Mouse (Mus musculus) layer of hippocampus, postnatal 14 days (tissue): ENCODE results near the gene Myh6. TPM values are rescaled to one million over a fixed set of nuclear protein-coding genes. Genes with fewer than 3 reads are reported as not detected.

Source experiments
- DNase-seq, 2 experiments: peaks; one replicate each; pipeline ENCODE4 v3.0.0; 2021 to 2022; ENCODE audit warnings: low spot score in 2 of 2, mixed read lengths in 1 of 2
- microRNA-seq, 2 experiments: library from miRNA; unstranded; fragments of <30 nt; microRNA quantifications; one replicate each; pipeline ENCODE4 v1.2.0; 2021
- total RNA-seq, 2 experiments: library from RNA; stranded (reverse); gene quantifications; 2 replicates each; pipeline ENCODE4 v1.2.3; 2021

Myh6 gene
- total RNA-seq, 2 experiments from 2014 or later = 2.0 to 2.8 TPM

DNA sequence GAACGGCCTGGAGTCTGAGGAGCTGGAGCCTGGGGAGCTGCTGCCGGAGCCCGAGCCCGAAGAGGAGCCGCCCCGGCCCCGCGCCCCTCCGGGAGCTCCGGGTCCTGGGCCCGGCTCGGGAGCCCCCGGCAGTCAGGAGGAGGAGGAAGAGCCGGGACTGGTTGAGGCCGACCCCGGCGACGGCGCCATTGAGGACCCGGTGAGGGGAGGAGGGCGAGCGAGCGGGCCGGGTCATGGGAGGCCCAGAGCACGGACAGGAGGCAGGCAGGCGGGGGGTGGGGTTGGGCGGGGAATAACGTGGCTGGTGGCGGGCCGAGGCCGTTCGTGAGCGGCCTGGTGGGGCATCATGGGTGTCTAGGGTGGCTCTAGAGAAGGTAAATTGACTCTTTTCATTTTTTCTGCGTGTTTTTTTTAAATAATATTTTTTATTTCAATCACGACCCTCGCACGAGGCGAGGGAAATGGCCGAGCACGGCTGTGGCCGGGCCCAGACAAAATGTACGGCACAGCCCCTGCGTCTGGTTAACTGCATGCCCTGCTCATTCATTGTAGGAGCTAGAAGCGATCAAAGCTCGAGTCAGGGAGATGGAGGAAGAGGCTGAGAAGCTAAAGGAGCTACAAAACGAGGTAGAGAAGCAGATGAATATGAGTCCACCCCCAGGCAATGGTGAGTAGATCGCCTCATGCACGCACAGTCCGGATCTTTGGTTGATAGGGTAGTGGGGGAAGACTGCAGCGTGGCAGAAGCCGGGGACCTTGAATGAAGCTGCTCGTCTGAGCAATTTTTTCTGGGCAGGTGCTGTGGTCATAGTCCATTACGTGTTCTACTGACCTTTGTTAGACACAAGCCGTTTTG is 72.2 kb downstream of the Myh6 start:
- DNase-seq = peak; percentile 41 to 63

DNA sequence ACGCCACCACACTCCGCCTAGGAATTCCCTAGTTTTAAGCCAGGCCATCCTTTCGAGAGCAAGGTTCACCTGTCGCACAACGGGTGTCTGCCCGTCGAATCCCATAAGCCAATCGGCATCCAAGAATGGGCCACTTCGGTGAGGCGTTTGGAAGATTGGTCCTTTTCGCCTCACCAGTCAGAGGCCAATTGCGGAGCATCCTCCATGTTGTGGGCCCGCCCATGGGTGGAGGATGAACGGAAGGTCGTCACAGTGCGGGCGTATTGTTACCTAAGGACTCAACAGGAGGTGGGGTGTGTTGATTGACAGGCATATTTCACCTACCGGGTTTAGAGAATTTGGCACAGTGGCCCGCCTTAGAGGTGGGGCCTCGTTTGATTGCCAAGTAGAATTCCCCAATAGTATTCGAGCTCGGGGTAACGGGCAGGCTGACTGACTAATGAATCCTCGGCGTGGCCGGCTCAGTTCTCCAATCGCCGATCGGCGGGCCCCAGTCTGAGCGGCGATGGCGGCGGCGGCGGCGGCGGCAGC is 73.0 kb downstream of the Myh6 start:
- peak; percentile 98 to 100 for DNase-seq

DNA sequence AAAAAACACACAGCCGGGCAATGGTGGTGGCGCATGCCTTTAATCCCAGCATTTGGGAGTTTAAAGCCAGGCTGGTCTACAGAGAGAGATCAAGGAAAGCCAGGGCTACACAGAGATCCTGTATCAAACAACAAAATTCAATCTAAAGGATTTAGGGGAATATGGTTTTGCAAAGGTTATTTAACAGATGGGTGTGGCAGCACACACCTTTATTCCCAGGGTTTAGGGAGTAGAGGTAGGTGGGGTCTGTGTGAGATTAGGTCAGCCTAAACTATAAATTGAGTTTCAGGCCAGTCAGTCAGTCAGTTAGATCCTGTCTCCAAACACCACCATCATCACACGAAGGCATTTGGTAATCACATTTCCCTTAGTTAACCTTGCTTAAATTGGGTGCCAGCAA is 74.5 kb downstream of the Myh6 start, which contains the start of gene Pabpn1:
Gene Pabpn1 (plus strand): TSS at position 301 of the 400 bp plus-strand sequence.
- no peak for DNase-seq

Small RNAs within 50 kb of the gene (microRNA-seq; reads per million reads assigned to microRNA genes)
- 0 to 1.7 reads per million in 2 experiments for gene Mir208a
- gene Mir208b = 0.28 to 2.5 reads per million in 2 experiments

Other genes with a start within 250 kb of the Myh6 start
- 10 to 100 TPM; 66.1 to 66.2 TPM for gene Slc7a8, start 185.0 kb downstream of the Myh6 start, total RNA-seq
- not detected for gene Rnf212b, start 152.8 kb downstream of the Myh6 start, total RNA-seq
- gene Homez, start 96.0 kb downstream of the Myh6 start, total RNA-seq = 10 to 100 TPM; 20.8 to 21.7 TPM
- 10 to 100 TPM; 24.3 to 27.5 TPM for gene Ppp1r3e, start 89.4 kb downstream of the Myh6 start, total RNA-seq
- gene Bcl2l2, start 83.5 kb downstream of the Myh6 start, total RNA-seq = 10 to 100 TPM; 95.3 to 96.8 TPM
- gene Gm20521, start 83.5 kb downstream of the Myh6 start, total RNA-seq = under 1 TPM; 0.30 to 0.88 TPM
- gene Pabpn1, start 74.4 kb downstream of the Myh6 start, total RNA-seq = 100 to 1,000 TPM; 256 to 278 TPM
- 100 to 1,000 TPM; 676 to 680 TPM for gene Slc22a17, start 53.8 kb downstream of the Myh6 start, total RNA-seq
- 10 to 100 TPM; 14.7 to 17.0 TPM for gene Efs, start 40.8 kb downstream of the Myh6 start, total RNA-seq
- not detected for gene Il25, start 34.2 kb downstream of the Myh6 start, total RNA-seq
- 10 to 100 TPM; 57.9 to 58.0 TPM for gene Cmtm5, start 30.7 kb downstream of the Myh6 start, total RNA-seq
- gene Gm17428, start 10.0 kb upstream of the Myh6 start, total RNA-seq = not detected
- 1 to 10 TPM; 4.0 to 5.4 TPM for gene Myh7, start 27.7 kb upstream of the Myh6 start, total RNA-seq
- gene Ngdn, start 48.5 kb upstream of the Myh6 start, total RNA-seq = 10 to 100 TPM; 28.6 to 33.5 TPM
- 10 to 100 TPM; 41.2 to 48.8 TPM for gene Zfhx2, start 125.4 kb upstream of the Myh6 start, total RNA-seq
- 10 to 100 TPM; 21.7 to 24.7 TPM for gene Thtpa, start 127.9 kb upstream of the Myh6 start, total RNA-seq
- 10 to 100 TPM; 15.8 to 18.6 TPM for gene Ap1g2, start 139.7 kb upstream of the Myh6 start, total RNA-seq
- gene Jph4, start 150.0 kb upstream of the Myh6 start, total RNA-seq = 100 to 1,000 TPM; 408 to 411 TPM